Comparison of ENCODE assay signal across 7 mouse cellular contexts in the genomic region with DNA sequence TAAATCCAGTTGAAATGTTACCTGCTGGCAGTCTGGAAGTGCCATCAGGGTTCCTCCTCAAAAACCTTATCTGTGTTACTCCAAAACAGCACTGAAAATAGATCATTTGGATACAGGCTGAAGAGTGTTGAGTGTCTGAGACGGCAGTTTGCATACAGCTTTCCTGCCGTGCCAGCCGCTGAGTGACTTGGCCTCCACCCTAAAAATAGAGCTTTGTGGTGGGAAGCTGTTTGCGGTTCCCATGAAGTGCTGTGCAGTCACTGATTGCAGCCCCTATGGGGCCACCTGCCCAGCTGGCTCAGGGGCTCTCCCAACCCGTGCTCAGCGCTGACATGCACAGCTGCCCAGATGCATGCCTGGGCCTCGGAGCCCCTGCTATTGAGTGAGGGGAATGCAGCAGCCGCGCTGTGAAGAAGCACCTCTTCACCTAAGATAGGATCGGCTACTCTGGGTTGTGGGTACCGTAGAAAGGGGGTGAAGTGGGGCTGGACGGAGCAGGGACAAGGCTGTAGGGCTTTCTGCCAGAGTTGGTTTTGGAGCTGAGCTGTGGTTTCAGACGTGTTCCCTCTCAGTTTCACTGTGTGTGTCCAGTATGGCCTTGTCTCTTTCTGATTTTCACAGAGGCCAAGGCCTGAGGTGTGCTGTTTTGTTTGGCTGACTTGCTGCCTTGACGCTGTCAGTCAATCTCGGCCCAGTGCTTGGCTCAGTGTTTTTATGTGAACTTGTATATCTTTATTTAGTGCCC.
DNase-seq lines count a peak whose midpoint lies in the region; ATAC-seq and TF ChIP-seq lines count a peak whose summit lies in the region.

No protein-coding gene starts in this region.

- peaks cover 50% of the 10 kb centered on the region for H3K36me3 ChIP-seq in limb, embryonic 10.5 days

- TF ChIP-seq CTCF in left cerebral cortex, adult 2 months (IDR thresholded peaks at IDR 0.05), result no peak

- peaks cover 9% of the 10 kb centered on the region; the same call in 1 of the 2 replicates for H3K4me1 ChIP-seq in limb, embryonic 10.5 days

- H3K27ac ChIP-seq in left cerebral cortex, adult 2 months, result no peak overlapping the region
- peak overlapping the region; percentile 17; the same call in 1 of the 2 replicates for H3K27ac ChIP-seq in limb, embryonic 10.5 days

- ATAC-seq in granulocyte monocyte progenitor cell, adult 5-6 weeks (replicated peaks; ENCODE audit: poor library complexity, severe bottlenecking), result peak; percentile 88
- ATAC-seq in erythroblast, adult 5-6 weeks (replicated peaks; ENCODE audit: low FRiP score, poor library complexity, severe bottlenecking), result no peak

- WGBS in limb, embryonic 10.5 days, result 90% methylated on average over 15 of the region's 15 CpGs

- H3K9me3 ChIP-seq in limb, embryonic 10.5 days (replicated peaks), result no peaks in the 10 kb centered on the region

- no peaks in the 10 kb centered on the region for H3K27me3 ChIP-seq in limb, embryonic 10.5 days (ENCODE audit: low read depth, poor library complexity, severe bottlenecking)

- peak; percentile 25 to 30 for DNase-seq in left cerebral cortex, adult 2 months (ENCODE audit: extremely low spot score in 1 of 2, low spot score in 2 of 2)
- DNase-seq in left cerebral cortex, adult 9 months (ENCODE audit: low spot score in 2 of 2), result no peak
- DNase-seq in limb, embryonic 10.5 days (ENCODE audit: low spot score), result no peak
- DNase-seq in thymus, postnatal 10 days (ENCODE audit: low spot score in 2 of 2), result peak; percentile 44 to 48
- DNase-seq in kidney, postnatal 36 days, result no peak

- H3K4me3 ChIP-seq in left cerebral cortex, adult 2 months, result no peak overlapping the region
- no peak overlapping the region for H3K4me3 ChIP-seq in limb, embryonic 10.5 days

- intact Hi-C loops in left cerebral cortex, adult 2 months (cut with DNase I), result no loop called here

Comparison
In these comparisons a context has a peak if more than half of its experiments do, and no peak if none do; other contexts are left out.
1. DNase-seq: peak in left cerebral cortex, adult 2 months (2 of 2) and thymus, postnatal 10 days (2 of 2); none in left cerebral cortex, adult 9 months (0 of 2), limb, embryonic 10.5 days (single experiment) and kidney, postnatal 36 days (0 of 2).